Mouse (Mus musculus) spleen, adult 18-20 months (tissue): ENCODE data around the gene Pcif1.
"Not testable (repeated sequence)": the region's sequence is repeated elsewhere in the genome, so short reads cannot be mapped to it uniquely, and the experiment has no call there.

Experiments
- DNase-seq, 2 experiments: peaks; one replicate each; pipeline ENCODE4 v3.0.0; 2022; ENCODE audit warnings: mixed read lengths in 2 of 2

The Pcif1 gene

GRCm38 (mm10) chr2:164879228-164879567 lies at the start of gene Pcif1:
Gene Pcif1 (plus strand): TSS chr2:164879304.
- DNase-seq = peak; percentile 88 to 94

- no peak for DNase-seq
These were observed 48.1 kb upstream of the Pcif1 start for GRCm38 (mm10) chr2:164831029-164831428.

GRCm38 (mm10) chr2:164832032-164832747 lies 46.9 kb upstream of the Pcif1 start:
- no peak for DNase-seq

GRCm38 (mm10) chr2:164832748-164833301 lies 46.3 kb upstream of the Pcif1 start, which contains the start of gene Ctsa:
Gene Ctsa (plus strand): TSS chr2:164832873.
- DNase-seq = peak; percentile 73 to 80

GRCm38 (mm10) chr2:164833314-164833959 lies 45.7 kb upstream of the Pcif1 start, which contains the start of gene Neurl2:
Gene Neurl2 (minus strand): TSS chr2:164833456.
- DNase-seq = peak; percentile 77 to 84

DNA sequence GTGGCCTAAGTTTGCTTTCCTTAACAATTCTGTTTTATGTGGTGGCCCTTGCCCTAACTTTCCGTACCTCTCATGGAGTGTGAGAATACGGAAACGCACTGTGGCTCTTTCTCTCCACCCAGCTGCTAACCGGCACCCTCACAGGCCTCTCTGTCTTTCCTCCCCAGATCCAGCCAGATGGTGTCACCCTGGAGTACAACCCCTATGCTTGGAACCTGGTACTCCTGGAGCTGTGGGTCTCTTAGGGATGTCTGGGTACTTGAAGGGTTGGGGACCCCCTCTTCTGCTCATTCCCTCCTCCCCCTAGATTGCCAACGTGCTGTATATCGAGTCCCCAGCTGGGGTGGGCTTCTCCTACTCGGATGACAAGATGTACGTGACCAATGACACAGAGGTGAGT lies 44.6 kb upstream of the Pcif1 start:
- no peak for DNase-seq

- no peak for DNase-seq
These were observed 43.9 kb upstream of the Pcif1 start for GRCm38 (mm10) chr2:164835164-164835563.

- DNase-seq = no peak
These were observed 33.3 kb upstream of the Pcif1 start for GRCm38 (mm10) chr2:164845782-164846181.

DNA sequence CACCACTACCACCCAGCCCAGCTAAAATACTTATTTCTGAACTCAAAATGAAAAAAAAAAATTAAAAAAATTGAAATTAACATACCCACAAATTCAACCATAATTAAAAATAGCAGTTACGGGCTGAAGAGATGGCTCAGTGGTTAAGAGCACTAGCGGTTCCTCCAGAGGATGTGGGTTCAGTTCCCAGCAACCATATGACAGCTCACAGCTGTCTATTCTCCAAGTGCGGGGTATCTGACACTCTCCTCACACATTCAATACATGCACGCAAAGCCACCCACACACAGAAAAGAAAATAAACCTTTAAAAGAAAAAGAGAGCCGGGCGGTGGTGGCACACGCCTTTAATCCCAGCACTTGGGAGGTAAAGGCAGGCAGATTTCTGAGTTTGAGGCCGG lies 29.0 kb upstream of the Pcif1 start:
- DNase-seq = no peak

- not testable (repeated sequence) for DNase-seq
These were observed 23.5 kb upstream of the Pcif1 start for GRCm38 (mm10) chr2:164855572-164855971.

- DNase-seq = peak in 1 of 2 experiments; percentile 31
These were observed 22.6 kb upstream of the Pcif1 start for GRCm38 (mm10) chr2:164856309-164857100.

DNA sequence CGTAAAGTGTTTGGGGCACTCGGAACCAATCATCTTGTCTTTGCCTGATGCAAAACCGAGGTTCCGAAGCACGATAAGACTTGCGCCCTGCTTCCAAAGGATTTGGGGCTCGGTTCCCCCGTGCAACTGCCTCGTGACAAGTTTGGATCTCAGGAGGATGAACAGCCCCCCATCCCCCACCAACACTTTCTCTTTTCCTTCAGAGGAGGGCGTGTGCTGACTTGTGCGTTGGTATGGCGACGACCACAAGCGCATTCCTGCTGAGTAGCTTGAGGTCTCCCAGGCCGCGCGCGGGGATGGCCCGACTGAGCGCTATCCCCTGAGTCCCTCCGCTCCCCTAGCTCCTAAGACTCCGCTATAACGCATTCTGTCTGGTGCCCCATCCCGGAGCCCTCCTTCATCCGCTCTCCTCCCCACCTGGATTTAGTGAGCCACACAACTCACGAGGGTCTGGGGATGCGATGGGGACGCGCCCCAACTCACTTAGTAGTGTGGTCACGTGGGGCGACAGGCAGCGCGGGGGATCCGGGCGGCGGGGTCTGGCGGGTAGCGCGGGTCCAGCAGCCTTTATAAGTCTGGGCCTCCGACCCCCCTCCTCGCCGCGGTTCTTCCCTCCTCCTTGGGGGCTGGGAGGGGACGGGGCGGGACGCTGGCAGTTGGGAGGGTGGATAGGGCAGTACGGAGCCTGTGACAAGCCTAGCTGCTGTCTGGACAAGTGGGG lies 21.8 kb upstream of the Pcif1 start, which contains the start of gene Pltp:
Gene Pltp (minus strand): TSS at position 611 of the 721 bp plus-strand sequence.
- DNase-seq = peak; percentile 27 to 40

GRCm38 (mm10) chr2:164857842-164858553 lies 21.1 kb upstream of the Pcif1 start:
- DNase-seq = no peak

DNA sequence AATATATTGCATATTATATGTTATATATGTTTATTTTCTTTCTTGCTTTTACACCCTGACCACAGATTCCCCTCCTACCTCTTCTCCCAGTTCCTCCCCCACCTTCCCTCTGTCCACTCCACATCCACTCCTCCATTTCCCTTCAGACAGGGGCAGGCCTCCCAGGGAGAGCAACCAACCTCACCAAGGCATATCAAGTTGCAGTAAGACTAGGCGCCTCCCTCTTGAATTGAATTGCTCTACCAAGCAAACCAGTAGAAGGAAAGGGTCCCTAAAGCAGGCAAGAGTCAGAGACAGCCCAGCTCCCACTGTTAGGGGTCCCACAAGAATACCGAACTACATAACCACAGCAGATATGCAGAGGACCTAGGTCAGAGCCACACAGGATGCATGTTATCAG lies 19.9 kb upstream of the Pcif1 start:
- DNase-seq = no peak

- no peak for DNase-seq
These were observed 19.3 kb upstream of the Pcif1 start for GRCm38 (mm10) chr2:164859640-164860432.

DNA sequence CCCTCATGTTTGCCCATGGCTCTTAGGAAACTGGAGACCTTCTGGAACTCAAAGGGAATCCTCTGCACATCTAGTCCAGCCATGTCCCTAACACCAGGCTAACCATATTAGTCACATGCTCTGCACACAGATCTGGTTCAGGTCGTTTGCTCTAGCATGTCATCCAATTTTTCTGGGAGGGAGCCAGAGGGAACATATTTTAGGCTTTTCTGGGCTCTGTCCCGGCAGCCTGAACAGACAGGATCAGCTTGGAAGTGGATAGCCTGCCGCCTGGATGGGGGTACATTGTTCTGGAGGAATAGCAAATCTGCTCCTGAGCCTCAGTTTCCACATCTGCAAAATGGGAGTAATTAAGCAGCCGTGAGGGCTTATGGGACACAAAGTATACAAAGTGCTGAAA lies 18.0 kb upstream of the Pcif1 start:
- DNase-seq = no peak

DNA sequence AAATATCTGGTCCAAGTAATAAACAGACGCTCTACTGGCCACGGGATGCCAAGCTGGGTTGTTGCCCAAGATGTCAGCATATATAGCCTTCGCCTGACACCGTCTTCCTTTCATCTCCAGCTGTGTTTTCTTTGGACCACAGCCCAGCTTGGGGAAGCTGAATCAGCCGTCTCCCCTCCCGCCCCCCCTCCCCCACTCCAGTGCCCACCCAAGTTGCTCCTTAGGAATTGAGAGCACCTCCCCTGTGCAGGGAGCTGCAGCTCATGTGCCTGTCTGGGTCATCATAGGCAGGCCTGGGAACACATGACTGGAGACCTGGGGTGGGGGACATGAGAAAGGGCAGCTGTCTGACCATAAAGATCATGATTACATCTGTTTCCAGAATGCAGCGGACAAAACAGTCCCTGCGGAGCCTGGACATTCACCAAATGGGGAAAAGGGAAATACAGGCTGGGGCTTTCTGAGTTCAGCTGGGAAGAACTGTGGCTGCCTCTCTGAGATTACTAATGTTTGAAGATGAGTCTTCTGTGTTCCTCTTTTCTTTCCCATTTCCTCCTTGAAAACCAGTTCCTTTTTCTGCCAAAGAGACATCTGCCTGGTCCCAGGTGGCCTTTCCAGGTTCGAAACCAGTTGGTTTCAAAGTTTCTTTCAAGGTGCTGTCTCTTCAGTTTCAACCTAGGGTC lies 16.8 kb upstream of the Pcif1 start:
- DNase-seq = no peak

DNA sequence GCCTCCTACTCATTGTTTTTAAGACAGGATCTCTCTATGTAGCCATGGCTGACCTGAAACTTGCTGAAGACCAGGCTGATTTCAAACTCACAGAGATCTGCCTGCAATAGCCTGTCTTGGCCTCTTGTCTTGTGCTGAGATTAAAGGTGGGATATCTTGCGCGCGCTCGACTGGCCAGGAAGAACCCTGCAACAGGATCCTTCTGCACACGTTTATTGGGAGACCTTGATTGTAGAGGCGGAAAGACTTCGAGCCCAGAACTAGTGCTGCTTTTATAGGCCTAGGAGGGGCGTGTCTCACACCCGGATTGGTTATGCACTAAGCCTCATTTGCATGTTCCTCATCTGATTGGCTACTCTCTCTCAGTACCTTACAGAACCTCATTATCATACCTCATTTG lies 15.7 kb upstream of the Pcif1 start:
- DNase-seq = not testable (repeated sequence)

DNA sequence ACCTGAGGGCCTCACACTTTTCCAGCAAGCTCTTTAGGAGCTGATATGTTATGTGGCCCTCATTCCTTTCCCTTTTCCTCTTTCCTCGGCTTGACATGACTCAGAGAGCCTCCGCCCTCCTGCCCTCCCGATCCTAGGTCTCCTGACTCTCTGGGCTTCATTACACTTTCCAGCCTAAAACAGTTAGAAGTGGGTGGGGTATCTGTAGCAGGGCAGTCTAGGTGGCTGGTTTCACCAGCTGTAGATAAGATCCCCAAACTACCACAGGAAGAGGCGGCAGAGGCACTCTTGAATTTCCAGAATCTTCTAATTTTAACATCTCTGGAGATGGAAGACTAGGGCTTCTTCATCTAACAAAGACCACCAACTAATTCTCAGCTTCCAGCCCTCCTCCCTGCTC lies 14.5 kb upstream of the Pcif1 start:
- no peak for DNase-seq
